Mouse (Mus musculus) CH12.LX (cell line): ENCODE measurements around the gene Rassf2.

Experiments used
- CTCF ChIP-seq, 2 experiments: IDR thresholded peaks in 1 of 2; conservative IDR thresholded peaks in 1 of 2; 2 replicates each; pipeline ENCODE4 v1.5.1; 2011 to 2012; ENCODE audit warnings: low read depth in 2 of 2, low read length in 2 of 2, improper control_type of control experiment in 1 of 2, inconsistent platforms in 1 of 2, mild to moderate bottlenecking in 1 of 2, moderate library complexity in 1 of 2
- EP300 ChIP-seq: IDR thresholded peaks from 2 replicates; pipeline ENCODE4 v1.6.1; 2011; ENCODE audit warnings: low read length, improper control_type of control experiment
- MXI1 ChIP-seq: IDR thresholded peaks from 2 replicates; pipeline ENCODE4 v1.6.1; 2011; ENCODE audit warnings: mild to moderate bottlenecking, low read depth, low read length, improper control_type of control experiment
- NELFE ChIP-seq: IDR thresholded peaks from 2 replicates; pipeline ENCODE4 v1.6.1; 2011; ENCODE audit warnings: low read depth, low read length, improper control_type of control experiment
- UBTF ChIP-seq: IDR thresholded peaks from 2 replicates; pipeline ENCODE4 v1.6.1; 2012; ENCODE audit warnings: low read depth, mild to moderate bottlenecking, inconsistent platforms, low read length, improper control_type of control experiment, moderate library complexity
- ZNF384 ChIP-seq: IDR thresholded peaks from 2 replicates; pipeline ENCODE4 v1.6.1; 2012; ENCODE audit warnings: low read depth, low read length, improper control_type of control experiment, inconsistent platforms

DNA sequence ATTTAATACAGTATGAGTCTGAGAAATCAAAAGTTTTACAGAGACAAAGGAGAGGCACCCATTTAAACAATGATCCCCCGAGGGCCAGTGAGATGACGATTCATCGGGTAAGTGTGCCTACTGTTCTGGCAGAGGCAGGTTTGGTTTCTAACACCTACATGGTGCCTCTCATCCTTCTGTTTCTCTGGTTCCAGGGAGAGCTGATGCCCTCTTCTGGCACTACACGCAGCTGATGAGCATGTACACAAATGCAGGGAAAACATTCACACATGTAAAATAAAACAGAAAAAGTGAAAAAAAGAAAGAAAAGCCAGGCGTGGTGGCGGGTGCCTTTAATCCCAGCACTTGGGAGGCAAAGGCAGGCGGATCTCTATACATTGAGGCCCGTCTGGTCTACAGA is 29.9 kb upstream of the Rassf2 start:
- peak in 1 of 2 experiments; percentile 60; a peak in 2 of 4 replicates for TF ChIP-seq CTCF (conservative IDR thresholded peaks at IDR 0.05 in 1 of 2, IDR thresholded peaks at IDR 0.05 in 1 of 2; ENCODE audit: low read depth in 2 of 2, low read length in 2 of 2)
- TF ChIP-seq ZNF384 = no peak
- TF ChIP-seq MXI1 = no peak
- no peak for TF ChIP-seq EP300
- no peak for TF ChIP-seq NELFE
- TF ChIP-seq UBTF = no peak
